Mouse (Mus musculus) heart, postnatal 36 days (tissue): Measurements from ENCODE around the gene Elovl2. TPM values are rescaled to one million over a fixed set of nuclear protein-coding genes. Genes with fewer than 3 reads are reported as not detected.
A peak's percentile ranks its signal among the peaks of the same experiment; 100 is the strongest.
"Not testable (repeated sequence)": the region's sequence is repeated elsewhere in the genome, so short reads cannot be mapped to it uniquely, and the experiment has no call there.

Experiments used
- DNase-seq, 2 experiments: peaks; one replicate each; pipeline ENCODE4 v3.0.0; 2021 to 2022
- intact Hi-C: fragments of 180-260 bp; cut with DNase I; formaldehyde crosslinking; loops from one replicate; pipeline ENCODE4 v1.15.1; 2025
- total RNA-seq, 2 experiments: library from RNA; stranded (reverse); gene quantifications; 2 replicates each; pipeline ENCODE4 v1.2.3; 2021

The Elovl2 gene
- total RNA-seq, result under 1 TPM in 1 of 2 experiments, not detected in 1; 0.08 TPM

DNA sequence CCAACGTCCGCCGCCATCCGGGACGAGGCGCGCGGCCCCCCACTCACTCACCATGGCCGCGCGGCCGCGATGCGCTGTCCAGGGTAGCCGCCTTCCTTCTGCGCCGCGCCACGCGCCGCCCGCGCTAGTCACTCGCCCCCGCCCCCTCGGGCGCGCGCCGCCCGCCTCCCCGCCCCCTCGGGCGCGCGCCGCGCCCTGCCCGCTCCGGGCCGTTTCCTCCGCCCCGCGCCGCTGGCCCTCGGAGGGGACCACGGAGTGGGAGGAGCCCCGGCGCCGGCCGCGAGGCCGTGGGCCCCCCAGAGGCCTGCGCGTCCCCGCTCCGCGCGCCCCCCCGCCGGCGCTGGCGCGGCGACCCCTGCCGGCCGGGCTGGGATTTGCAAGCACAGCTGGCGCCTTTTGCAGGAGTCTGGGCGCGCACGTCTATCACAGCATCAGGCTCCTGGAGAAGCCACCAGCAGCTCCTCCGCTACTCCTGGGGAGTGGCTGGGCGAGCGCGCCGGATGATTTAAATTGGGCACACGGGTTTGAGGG is at the start of gene Elovl2:
TSS of gene Elovl2 (minus strand) at position 102 of the 531 bp plus-strand sequence.
- peak; percentile 66 to 71 for DNase-seq
- intact Hi-C loops, result no loop called here

DNA sequence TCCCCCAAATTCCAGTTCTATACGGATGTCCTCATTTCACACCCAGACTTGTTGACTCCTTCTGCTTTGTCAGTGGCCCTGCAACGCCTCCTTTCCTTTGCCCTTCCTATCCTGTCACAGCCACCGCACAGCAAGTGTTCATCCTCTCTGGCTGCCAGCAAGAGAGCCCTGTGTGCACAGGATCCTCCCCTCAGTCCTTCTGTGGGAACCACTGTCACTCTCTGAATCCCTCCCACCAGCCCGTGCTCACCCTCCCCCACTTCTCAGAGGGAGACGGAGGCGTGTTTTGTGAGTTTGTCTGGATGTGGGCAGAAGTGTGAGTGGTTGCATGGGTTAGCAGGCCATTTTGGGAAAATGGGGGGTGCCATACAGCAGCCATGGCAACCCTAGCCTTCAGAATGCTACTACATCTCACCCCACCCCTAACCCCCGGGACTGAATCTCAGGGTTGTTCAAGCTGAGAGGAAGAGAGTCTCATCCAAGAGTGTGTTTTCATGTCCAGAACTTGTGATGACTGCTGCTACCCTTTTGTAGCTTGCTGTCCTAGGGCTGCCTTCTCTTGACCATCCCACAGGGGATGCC is 47.7 kb upstream of the Elovl2 start:
- intact Hi-C loops, result no loop called here
- DNase-seq, result no peak

DNA sequence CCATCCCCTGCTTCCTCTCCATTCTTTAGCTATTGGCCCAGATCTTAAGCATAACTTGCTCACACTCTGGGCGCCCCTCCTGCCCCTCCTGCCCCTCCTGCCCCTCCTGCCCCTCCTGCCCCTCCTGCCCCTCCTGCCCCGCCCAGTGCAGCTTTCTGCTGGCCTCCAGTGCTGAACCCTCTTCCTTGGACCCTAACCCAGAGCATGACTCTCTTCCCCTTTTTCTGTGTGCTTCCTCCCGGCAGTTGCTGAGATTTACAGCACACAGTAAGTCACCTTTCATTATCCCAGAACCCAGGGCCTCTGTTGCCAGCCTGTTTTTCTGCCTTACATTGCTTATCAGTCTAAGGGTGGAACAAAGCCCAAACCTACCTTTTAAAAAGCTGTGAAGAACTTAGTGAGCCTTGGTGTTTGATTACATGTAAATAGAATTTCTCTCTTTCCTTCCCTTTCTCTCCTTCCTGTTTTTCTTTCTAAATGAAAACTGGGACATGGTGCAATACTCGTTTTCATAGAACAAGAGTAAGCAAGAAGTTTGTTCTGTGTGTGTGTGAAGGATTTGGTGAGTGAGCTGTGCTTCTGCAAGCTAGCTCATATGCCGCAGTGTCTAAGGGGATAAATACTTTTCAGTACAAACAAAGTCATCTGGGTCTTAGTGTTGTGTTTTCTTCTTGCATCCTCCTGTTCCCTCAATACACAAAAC is 43.2 kb upstream of the Elovl2 start:
- DNase-seq, result no peak
- intact Hi-C loops, result no loop called here

DNA sequence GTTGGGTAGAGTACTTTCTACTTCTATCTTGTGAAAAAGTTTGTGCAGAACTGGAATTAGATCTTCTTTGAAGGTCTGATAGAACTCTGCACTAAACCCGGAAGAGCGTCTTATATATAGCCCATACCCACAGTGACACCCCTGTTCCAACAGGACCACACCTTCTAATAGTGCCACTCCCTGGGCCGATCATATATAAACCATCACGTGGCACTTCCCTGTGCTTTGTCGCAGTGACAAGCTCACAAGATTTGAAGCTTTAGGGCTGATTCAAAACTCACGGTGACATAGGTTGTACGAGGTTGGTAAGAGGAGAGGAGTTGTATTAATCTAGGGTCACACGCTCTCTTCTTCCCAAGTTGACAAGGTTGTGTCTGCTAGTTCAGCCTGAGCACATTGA is 41.4 kb upstream of the Elovl2 start:
- DNase-seq, intact Hi-C loops: not testable (repeated sequence)

DNA sequence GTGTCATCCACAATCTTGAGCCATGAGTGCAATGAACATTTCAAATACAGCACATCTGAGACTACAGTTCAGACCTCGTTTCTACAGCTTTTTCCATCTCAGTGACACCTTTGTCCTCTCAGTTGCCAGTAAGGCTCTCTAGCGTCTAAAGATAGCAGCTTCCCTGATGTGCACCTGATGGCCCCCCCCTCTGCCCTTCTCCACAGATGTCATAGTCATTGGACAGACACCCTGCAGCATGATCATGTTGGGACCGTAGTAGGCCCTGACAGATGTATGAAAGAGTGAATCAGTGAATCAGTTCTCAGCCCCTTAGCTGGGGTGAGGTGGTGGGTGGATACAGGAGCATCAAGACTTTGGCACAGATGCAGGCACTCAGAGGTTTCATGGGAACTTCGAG is 37.6 kb upstream of the Elovl2 start:
- intact Hi-C loops, result no loop called here
- no peak for DNase-seq

DNA sequence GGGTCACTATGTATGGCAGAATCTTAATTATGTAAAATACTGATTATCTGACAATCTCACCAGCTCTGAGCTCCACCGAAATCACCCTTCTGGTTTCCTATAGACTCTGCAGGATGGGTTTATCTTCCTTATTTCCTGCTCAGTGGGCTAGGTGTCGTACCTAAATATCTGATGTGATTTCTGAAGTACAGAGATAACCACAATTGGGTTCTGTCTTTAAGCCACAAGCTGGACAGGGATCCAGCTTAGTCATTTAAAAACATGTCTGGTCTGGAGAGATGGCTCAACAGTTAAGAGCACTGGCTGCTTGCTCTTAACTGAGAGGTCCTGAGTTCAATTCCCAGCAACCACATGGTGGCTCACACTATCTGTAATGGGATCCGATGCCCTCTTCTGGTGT is 36.8 kb upstream of the Elovl2 start:
- intact Hi-C loops, result no loop called here
- no peak for DNase-seq

DNA sequence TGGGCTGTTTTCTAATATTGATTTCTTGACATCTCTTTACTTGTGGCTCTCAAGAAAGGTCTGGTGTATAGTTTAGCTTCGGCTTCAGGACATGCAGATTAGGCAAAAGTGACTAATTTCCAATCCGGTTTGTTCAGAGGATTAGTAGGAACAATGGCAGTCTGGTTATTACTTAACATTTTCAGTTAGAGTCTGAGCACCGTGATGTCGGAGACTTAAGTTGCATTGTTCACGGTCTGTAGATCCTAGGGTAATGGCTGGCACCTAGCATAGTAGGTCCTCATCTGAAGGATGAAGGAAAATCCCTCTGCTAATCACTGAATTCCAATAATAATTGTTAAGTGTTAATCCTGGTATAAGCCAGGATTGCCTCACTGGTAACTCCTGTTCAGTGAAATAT is 35.9 kb upstream of the Elovl2 start:
- no peak for DNase-seq
- intact Hi-C loops, result no loop called here

DNA sequence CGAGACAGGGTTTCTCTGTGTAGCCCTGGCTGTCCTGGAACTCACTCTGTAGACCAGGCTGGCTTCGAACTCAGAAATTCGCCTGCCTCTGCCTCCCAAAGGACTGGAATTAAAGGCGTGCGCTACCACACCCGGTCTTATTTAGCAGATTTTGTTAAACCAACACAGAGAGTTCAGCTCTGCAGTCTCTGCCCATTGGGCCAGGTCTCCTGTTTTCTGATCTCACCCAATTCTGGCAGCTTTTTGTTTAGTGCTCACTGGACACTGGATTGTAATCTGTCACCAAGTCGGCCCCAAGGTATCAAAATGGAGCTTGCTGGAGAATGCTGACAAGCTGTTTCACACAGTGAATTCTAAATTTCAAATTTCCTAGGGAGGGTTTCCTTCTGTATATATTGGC is 32.5 kb upstream of the Elovl2 start:
- intact Hi-C loops, result no loop called here

DNA sequence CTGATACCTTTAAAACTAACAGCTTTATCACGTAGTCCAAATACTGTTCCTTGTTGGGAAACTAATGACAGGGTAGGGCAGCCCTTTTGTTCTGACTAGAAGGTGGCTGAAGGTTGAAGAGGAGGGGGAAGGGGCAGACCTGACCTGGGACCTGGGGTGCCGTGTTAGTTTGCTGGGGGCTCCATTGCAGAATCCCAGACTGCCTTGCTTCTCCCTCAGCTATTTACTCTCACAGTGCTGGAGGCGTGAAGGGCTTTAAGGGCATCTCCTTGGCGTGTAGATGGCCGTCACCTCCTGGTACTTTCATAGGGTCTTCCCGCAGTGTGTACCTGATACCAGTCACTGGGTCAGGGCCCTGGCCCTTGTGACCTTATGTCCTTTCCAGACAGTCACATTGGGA is 31.9 kb upstream of the Elovl2 start:
- DNase-seq, result no peak
- intact Hi-C loops, result no loop called here

More for the DNA sequence above, 32.5 kb upstream of the Elovl2 start:
- DNase-seq, result no peak

DNA sequence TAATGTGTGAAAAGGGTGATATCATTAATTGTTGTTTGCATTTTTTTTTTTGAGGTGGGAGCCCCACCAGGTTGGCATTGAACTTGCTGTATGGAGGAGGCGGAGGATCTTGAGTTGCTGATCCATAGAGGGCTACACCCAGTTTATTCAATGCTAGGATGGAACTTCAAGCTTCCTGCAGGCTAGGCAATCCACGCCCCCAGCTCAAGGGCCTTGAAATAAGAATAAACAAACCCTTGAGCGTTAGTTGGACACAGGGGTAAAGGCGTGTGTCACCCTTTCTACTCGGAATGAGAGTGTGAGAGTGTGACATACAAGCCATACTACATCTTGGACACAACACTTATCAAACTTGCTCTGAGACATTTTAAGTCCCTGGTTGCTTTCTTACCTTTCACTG is 31.5 kb upstream of the Elovl2 start:
- no peak for DNase-seq
- intact Hi-C loops, result no loop called here

DNA sequence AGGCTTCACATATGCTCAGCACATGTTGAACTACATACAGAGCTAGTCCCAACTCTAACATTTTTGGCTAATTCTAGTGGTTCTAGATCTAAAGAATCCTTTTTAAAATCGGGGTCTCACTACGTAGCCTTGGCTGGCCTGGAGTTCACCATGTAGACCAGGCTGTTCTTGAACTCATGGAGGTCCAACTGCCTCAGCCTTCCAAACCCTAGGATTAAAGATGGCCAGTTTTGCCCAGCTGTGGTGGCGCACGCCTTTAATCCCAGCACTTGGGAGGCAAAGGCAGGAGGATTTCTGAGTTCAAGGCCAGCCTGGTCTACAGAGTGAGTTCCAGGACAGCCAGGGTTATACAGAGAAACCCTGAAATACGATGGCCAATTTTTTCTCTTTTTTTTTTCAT is 31.0 kb upstream of the Elovl2 start:
- DNase-seq, intact Hi-C loops: not testable (repeated sequence)

DNA sequence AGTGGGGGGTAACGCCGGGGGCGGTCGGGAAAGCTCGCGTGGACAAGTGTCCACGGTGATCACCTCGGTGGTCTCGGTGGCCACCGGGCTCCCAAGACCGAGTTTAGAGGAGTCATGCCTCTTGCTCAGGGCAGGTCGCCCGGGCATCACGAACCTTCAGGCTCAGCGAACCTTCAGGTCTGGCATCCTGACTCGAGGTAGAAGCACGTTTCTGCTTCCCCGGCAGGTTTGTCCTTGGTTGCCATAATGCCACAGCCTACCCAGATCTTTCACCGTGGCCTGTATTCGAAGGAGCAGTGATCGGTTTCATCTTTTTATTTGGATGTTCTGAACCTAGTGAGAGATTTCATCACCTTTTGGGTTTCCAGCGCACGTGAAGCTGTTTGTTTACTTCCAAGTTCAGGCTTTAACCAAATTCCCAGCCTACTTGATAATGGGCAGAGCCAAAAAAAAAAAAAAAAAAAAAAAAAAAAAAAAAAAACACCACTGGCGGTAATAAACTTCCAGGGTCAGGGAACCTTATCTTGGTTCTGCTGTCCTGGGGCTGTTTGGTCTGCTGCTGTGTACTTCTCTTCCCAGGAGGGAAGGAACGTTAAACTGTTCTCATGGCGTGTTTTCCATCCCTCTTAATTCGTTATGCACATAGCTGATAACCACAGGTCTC is 30.2 kb upstream of the Elovl2 start:
- intact Hi-C loops, result no loop called here
- no peak for DNase-seq

DNA sequence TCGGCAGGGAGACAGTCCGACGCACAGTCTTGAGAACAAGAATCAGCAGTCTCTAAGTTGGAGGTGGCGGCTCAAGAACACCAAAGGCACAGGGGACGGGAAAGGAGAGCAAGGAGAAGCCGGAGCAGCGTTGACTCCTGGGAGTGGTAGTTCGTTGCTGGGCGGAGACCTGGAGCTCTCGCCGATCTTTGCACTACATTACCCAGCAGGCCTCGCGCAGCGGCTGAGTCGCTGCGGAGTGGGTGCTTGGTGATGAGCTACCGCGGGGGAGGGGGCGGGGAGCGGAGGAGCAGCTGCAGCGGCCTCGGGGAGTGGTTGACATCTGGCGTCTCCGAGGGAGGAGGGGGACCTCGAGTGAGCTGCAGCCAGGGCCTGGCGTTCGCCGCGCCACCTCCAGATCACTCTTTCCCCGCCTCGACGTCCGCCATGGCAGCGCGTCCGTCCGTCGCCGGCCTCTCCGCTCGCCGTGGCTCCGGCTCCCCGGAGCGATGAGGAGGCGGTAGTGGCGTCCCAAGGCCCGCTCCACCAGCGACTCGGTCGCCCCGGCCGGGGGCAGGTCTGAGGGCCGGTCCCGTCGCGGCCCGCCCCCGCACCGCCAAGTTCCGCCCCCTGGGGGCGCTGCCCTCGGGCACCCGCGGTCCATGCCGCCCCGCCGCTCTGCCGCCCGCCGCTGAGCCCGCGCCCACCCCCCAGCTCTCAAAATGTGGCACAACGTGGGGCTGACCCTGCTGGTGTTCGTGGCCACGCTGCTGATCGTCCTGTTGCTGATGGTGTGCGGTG is 29.5 kb upstream of the Elovl2 start, which contains the start of gene Smim13:
TSS of gene Smim13 (plus strand) at position 307 of the 780 bp plus-strand sequence.
- intact Hi-C loops, result no loop called here
- DNase-seq, result peak; percentile 87 to 93

DNA sequence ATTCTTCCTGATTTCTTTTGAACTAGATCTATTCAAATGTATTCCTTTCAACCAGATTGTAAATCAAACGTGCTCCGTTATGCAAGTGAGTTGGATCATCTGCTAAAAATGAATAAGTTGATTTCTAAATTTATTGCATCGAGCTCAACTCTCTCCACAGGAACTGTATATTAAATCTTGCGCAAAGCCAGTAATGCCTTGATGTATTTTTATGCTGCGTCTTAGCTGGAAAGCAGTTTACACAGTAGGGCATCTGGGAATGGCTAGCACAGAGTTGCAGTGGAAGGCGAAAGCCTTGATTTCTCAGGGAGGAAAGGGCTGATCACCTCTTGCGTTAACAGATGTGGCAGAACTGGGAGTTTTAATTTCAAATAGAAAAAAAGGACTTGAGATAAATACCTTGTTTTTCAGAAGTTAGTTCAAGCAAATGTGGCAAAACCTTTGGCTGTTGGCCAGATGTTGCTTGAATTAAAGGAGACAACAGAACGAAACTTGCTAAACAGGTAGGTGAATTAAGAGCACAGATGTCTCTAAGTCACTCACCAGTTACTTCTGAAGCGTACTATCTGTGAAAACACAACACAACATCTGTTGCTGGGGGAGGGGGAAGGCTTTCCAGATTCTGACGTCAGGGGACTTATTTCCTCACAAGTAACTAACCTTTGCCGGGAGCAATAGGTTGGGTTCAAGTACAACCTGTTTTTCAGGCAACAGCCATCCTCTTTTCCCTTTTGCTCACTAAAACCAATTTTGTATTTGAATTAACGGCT is 28.7 kb upstream of the Elovl2 start:
- intact Hi-C loops, result no loop called here
- no peak for DNase-seq

DNA sequence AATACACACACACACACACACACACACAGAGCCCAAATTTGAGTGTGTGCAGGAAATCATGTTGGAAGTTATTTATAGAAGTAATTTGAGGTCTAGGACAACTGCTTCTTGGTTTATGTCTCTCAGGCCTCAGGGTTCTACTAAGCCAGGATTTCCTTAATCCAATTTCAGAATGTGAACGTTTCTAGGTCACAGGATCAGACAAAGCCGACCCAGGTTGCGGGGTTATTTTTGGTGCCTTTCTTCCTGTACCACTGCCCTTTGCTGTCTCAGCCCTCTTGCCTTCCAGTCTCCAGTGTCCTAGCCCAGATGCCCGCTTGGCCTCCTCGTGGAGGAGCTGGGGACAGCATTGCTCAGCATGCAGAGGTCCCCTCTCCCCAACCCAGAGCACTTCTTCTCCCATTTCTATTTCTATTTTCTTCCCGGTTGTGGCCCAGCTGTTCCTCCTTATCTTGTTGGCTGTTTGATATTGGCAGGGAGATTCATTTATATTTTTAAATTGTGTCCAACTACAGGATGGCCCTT is 24.2 kb upstream of the Elovl2 start:
- intact Hi-C loops, result no loop called here

DNA sequence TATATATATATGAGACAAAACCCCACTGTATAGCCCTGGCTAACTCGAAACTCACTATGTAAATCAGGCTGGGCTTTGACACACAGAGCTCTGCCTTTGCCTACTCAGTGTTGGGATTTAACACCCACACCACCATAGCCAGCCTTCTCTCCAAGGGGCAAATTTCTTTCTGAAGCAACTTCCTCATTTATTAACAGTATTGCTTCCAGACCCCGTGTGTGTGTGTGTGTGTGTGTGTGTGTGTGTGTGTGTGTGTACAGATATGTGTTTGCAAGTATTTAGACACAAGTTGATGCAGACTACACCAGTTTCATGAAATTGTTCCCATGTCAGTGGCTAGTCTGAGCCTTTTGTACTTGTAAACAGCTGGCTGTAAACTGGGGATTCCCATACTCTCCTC is 21.4 kb upstream of the Elovl2 start:
- DNase-seq, result no peak
- intact Hi-C loops, result no loop called here

More for the DNA sequence above, 24.2 kb upstream of the Elovl2 start:
- no peak for DNase-seq

DNA sequence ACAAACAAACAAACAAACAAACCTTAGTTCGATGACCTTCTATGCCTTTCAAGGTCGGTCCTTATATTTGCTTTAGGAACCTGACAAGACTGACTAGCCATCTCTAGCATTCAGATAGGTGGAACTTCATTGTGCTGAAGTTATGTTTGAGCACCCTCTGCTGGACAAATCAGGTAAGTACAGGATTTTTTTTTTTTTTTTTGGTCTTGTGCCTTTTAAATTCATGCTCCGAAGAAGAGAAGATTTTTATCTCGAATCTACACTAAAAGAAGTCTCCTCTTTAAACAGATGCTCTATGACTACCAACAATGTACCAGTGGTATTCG is 18.6 kb upstream of the Elovl2 start:
- intact Hi-C loops, result loop anchor here (1.0 to 2.0 kb wide), 5 partner anchors 92 to 454 kb away; no protein-coding TSS in a partner anchor
- DNase-seq, result no peak

DNA sequence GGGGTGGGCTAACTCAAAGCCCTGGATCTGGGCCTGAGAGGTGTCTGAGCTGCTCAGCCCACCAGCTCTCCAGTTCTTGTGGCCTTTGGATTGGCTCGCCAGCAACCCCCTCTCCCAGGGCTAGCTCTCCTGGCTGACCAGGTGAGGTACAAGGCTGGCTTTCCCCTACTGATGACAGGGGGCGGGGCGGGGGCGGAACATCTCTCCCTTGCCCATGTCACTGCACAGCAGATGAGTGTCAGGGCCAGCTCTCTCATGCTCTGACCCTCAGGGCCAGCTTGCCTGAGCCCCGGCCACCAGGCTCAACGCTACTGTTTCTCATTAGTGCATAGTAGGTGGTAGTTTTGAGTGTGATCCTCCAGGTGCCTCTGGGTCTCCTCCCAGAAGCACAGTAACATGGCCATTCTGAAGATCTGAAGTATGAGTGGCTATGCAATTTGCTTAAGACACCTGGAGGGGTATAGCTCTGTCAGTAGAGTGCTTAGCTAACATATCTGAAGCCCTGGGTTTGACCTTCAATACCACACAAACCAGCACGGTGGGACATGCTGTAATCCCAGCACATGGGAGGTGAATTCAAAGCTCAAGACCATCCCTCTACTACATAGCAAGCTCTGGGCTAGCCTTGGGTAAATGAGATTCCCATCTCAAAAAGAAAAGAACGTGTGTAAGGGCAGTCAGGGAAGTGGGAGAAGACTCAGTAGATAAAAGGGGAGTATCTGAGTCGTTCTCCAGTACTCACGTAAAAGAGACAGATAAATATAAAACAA is 18.0 kb upstream of the Elovl2 start:
- DNase-seq, result no peak
- intact Hi-C loops, result loop anchor here (1.0 to 2.0 kb wide), 5 partner anchors 92 to 453 kb away; no protein-coding TSS in a partner anchor
